Mouse (Mus musculus): ENCODE results near the gene Pbxip1. TPM values are rescaled to one million over a fixed set of nuclear protein-coding genes. Genes with fewer than 3 reads are reported as not detected.

The Pbxip1 gene
- polyA plus RNA-seq, 1 experiment from 2014 or later, result 35.0 TPM

GRCm38 (mm10) chr3:89473838-89474237, 37.3 kb downstream of the Pbxip1 start:
- no peak overlapping the region for H3K4me2 ChIP-seq
- 62% methylated on average over 6 of the region's 6 CpGs for WGBS
- 0 out of 2 replicates have a peak, but pooled peaks cover 3% of the 10 kb centered on the region for H3K4me1 ChIP-seq
- H3K27ac ChIP-seq, result no peak overlapping the region
- H3K9me3 ChIP-seq, result no peaks in the 10 kb centered on the region
- H3K9ac ChIP-seq, result no peak overlapping the region
- no peak for ATAC-seq (ENCODE audit: borderline replicate concordance, extremely low read depth, low FRiP score, low TSS enrichment)
- H3K27me3 ChIP-seq, result no peaks in the 10 kb centered on the region
- no peak overlapping the region for H3K4me3 ChIP-seq
- H3K36me3 ChIP-seq, result no peaks in the 10 kb centered on the region

GRCm38 (mm10) chr3:89479055-89479454, 42.5 kb downstream of the Pbxip1 start:
- Histone ChIP-seq H3K27me3 (no peaks in the 10 kb centered on the region), H3K4me2 (no peak overlapping the region), H3K4me3 (no peak overlapping the region), H3K9me3 (no peaks in the 10 kb centered on the region), H3K4me1 (no peaks in the 10 kb centered on the region), H3K9ac (no peak overlapping the region), H3K27ac (no peak overlapping the region), H3K36me3 (no peaks in the 10 kb centered on the region)
- no peak for ATAC-seq (ENCODE audit: borderline replicate concordance, extremely low read depth, low FRiP score, low TSS enrichment)
- WGBS, result 67% methylated on average over 6 of the region's 6 CpGs

GRCm38 (mm10) chr3:89481488-89481887, 45.0 kb downstream of the Pbxip1 start:
- H3K9me3 ChIP-seq, result no peaks in the 10 kb centered on the region
- H3K27ac ChIP-seq, result no peak overlapping the region
- ATAC-seq (ENCODE audit: borderline replicate concordance, extremely low read depth, low FRiP score, low TSS enrichment), result no peak
- no peaks in the 10 kb centered on the region for H3K36me3 ChIP-seq
- H3K9ac ChIP-seq, result no peak overlapping the region
- 0 out of 2 replicates have a peak, but pooled peaks cover 3% of the 10 kb centered on the region for H3K27me3 ChIP-seq
- peaks cover 9% of the 10 kb centered on the region for H3K4me1 ChIP-seq
- no peak overlapping the region for H3K4me3 ChIP-seq
- H3K4me2 ChIP-seq, result no peak overlapping the region
- WGBS, result 43% methylated on average over 2 of the region's 2 CpGs

GRCm38 (mm10) chr3:89482249-89482648, 45.7 kb downstream of the Pbxip1 start:
- Histone ChIP-seq H3K4me3 (no peak overlapping the region), H3K9ac (no peak overlapping the region), H3K4me2 (no peak overlapping the region), H3K4me1 (peaks cover 12% of the 10 kb centered on the region), H3K9me3 (no peaks in the 10 kb centered on the region), H3K36me3 (no peaks in the 10 kb centered on the region), H3K27ac (no peak overlapping the region), H3K27me3 (0 out of 2 replicates have a peak, but pooled peaks cover 3% of the 10 kb centered on the region)
- no peak for ATAC-seq (ENCODE audit: borderline replicate concordance, extremely low read depth, low FRiP score, low TSS enrichment)
- WGBS, result 79% methylated on average over 5 of the region's 5 CpGs

- Histone ChIP-seq H3K27ac (no peak overlapping the region), H3K27me3 (0 out of 2 replicates have a peak, but pooled peaks cover 3% of the 10 kb centered on the region), H3K9me3 (no peaks in the 10 kb centered on the region), H3K4me1 (peaks cover 16% of the 10 kb centered on the region), H3K9ac (peak overlapping the region; percentile 24; the same call in 1 of the 2 replicates), H3K36me3 (no peaks in the 10 kb centered on the region), H3K4me2 (peak overlapping the region; percentile 54), H3K4me3 (peak overlapping the region; percentile 16; the same call in 1 of the 2 replicates)
- ATAC-seq (ENCODE audit: borderline replicate concordance, extremely low read depth, low FRiP score, low TSS enrichment), result peak; percentile 87
- WGBS, result 11% methylated on average over 24 of the region's 24 CpGs
These were observed 48.4 kb downstream of the Pbxip1 start for GRCm38 (mm10) chr3:89484766-89485524.

GRCm38 (mm10) chr3:89486111-89486510, 49.6 kb downstream of the Pbxip1 start:
- peaks cover 16% of the 10 kb centered on the region for H3K4me1 ChIP-seq
- no peak overlapping the region for H3K9ac ChIP-seq
- 71% methylated on average over 8 of the region's 8 CpGs for WGBS
- H3K9me3 ChIP-seq, result no peaks in the 10 kb centered on the region
- no peak overlapping the region for H3K27ac ChIP-seq
- H3K27me3 ChIP-seq, result 0 out of 2 replicates have a peak, but pooled peaks cover 3% of the 10 kb centered on the region
- no peak overlapping the region for H3K4me3 ChIP-seq
- no peak for ATAC-seq (ENCODE audit: borderline replicate concordance, extremely low read depth, low FRiP score, low TSS enrichment)
- H3K4me2 ChIP-seq, result no peak overlapping the region
- no peaks in the 10 kb centered on the region for H3K36me3 ChIP-seq

GRCm38 (mm10) chr3:89486916-89487702, 50.6 kb downstream of the Pbxip1 start:
- H3K27me3 ChIP-seq, result 0 out of 2 replicates have a peak, but pooled peaks cover 3% of the 10 kb centered on the region
- no peaks in the 10 kb centered on the region for H3K9me3 ChIP-seq
- no peak overlapping the region for H3K9ac ChIP-seq
- no peak for ATAC-seq (ENCODE audit: borderline replicate concordance, extremely low read depth, low FRiP score, low TSS enrichment)
- 55% methylated on average over 20 of the region's 20 CpGs for WGBS
- H3K4me1 ChIP-seq, result peaks cover 16% of the 10 kb centered on the region
- no peak overlapping the region for H3K4me2 ChIP-seq
- H3K27ac ChIP-seq, result no peak overlapping the region
- no peak overlapping the region for H3K4me3 ChIP-seq
- H3K36me3 ChIP-seq, result no peaks in the 10 kb centered on the region

- no peak overlapping the region for H3K27ac ChIP-seq
- no peak overlapping the region for H3K4me2 ChIP-seq
- ATAC-seq (ENCODE audit: borderline replicate concordance, extremely low read depth, low FRiP score, low TSS enrichment), result no peak
- H3K4me3 ChIP-seq, result no peak overlapping the region
- no peaks in the 10 kb centered on the region for H3K9me3 ChIP-seq
- H3K4me1 ChIP-seq, result peaks cover 17% of the 10 kb centered on the region
- 86% methylated on average over 3 of the region's 3 CpGs for WGBS
- H3K9ac ChIP-seq, result no peak overlapping the region
- no peaks in the 10 kb centered on the region for H3K27me3 ChIP-seq
- H3K36me3 ChIP-seq, result no peaks in the 10 kb centered on the region
These were observed 54.3 kb downstream of the Pbxip1 start for GRCm38 (mm10) chr3:89490790-89491189.

- H3K27ac ChIP-seq, result no peak overlapping the region
- H3K4me3 ChIP-seq, result no peak overlapping the region
- H3K27me3 ChIP-seq, result no peaks in the 10 kb centered on the region
- ATAC-seq (ENCODE audit: borderline replicate concordance, extremely low read depth, low FRiP score, low TSS enrichment), result no peak
- H3K4me2 ChIP-seq, result no peak overlapping the region
- 84% methylated on average over 5 of the region's 5 CpGs for WGBS
- H3K36me3 ChIP-seq, result no peaks in the 10 kb centered on the region
- H3K4me1 ChIP-seq, result peaks cover 17% of the 10 kb centered on the region
- no peaks in the 10 kb centered on the region for H3K9me3 ChIP-seq
- H3K9ac ChIP-seq, result no peak overlapping the region
These were observed 55.1 kb downstream of the Pbxip1 start for GRCm38 (mm10) chr3:89491559-89491958.

GRCm38 (mm10) chr3:89492701-89493151, 56.2 kb downstream of the Pbxip1 start:
- WGBS, result 19% methylated on average over 8 of the region's 8 CpGs
- Histone ChIP-seq H3K4me3 (no peak overlapping the region), H3K9ac (no peak overlapping the region), H3K4me2 (no peak overlapping the region), H3K27ac (peak overlapping the region; percentile 64), H3K9me3 (no peaks in the 10 kb centered on the region), H3K27me3 (no peaks in the 10 kb centered on the region), H3K4me1 (peaks cover 9% of the 10 kb centered on the region), H3K36me3 (no peaks in the 10 kb centered on the region)
- peak; percentile 16; the same call in 1 of the 2 replicates for ATAC-seq (ENCODE audit: borderline replicate concordance, extremely low read depth, low FRiP score, low TSS enrichment)

- ATAC-seq (ENCODE audit: borderline replicate concordance, extremely low read depth, low FRiP score, low TSS enrichment), result no peak
These were observed 58.1 kb downstream of the Pbxip1 start for GRCm38 (mm10) chr3:89494630-89495029.

GRCm38 (mm10) chr3:89496366-89496765, 59.9 kb downstream of the Pbxip1 start:
- no peak overlapping the region for H3K4me2 ChIP-seq
- H3K4me3 ChIP-seq, result no peak overlapping the region
- no peaks in the 10 kb centered on the region for H3K36me3 ChIP-seq
- 64% methylated on average over 3 of the region's 3 CpGs for WGBS
- no peaks in the 10 kb centered on the region for H3K9me3 ChIP-seq
- no peak overlapping the region for H3K9ac ChIP-seq
- no peak for ATAC-seq (ENCODE audit: borderline replicate concordance, extremely low read depth, low FRiP score, low TSS enrichment)
- no peak overlapping the region for H3K27ac ChIP-seq
- peaks cover 9% of the 10 kb centered on the region for H3K4me1 ChIP-seq
- no peaks in the 10 kb centered on the region for H3K27me3 ChIP-seq

More at GRCm38 (mm10) chr3:89494630-89495029, 58.1 kb downstream of the Pbxip1 start:
- Histone ChIP-seq H3K4me1 (peaks cover 9% of the 10 kb centered on the region), H3K9ac (no peak overlapping the region), H3K27ac (no peak overlapping the region), H3K36me3 (no peaks in the 10 kb centered on the region), H3K4me2 (no peak overlapping the region), H3K9me3 (no peaks in the 10 kb centered on the region), H3K27me3 (no peaks in the 10 kb centered on the region), H3K4me3 (no peak overlapping the region)
- 84% methylated on average over 5 of the region's 5 CpGs for WGBS
